Mouse (Mus musculus): Measurements from ENCODE around the gene Slc16a2. TPM values are rescaled to one million over a fixed set of nuclear protein-coding genes. Genes with fewer than 3 reads are reported as not detected.
"Not testable (repeated sequence)": the region's sequence is repeated elsewhere in the genome, so short reads cannot be mapped to it uniquely, and the experiment has no call there.

Slc16a2 gene
- polyA plus RNA-seq, 1 experiment from 2014 or later, result 17.0 TPM

- WGBS, result 80% methylated on average over 5 of the region's 5 CpGs
- no peak overlapping the region for H3K4me2 ChIP-seq (replicated peaks)
- H3K4me3 ChIP-seq, result no peak overlapping the region
- H3K27me3 ChIP-seq, result peaks cover 95% of the 10 kb centered on the region
- H3K27ac ChIP-seq, result no peak overlapping the region
- no peak overlapping the region for H3K9ac ChIP-seq
- no peaks in the 10 kb centered on the region for H3K36me3 ChIP-seq
- peaks cover 8% of the 10 kb centered on the region; the same call in 1 of the 2 replicates for H3K4me1 ChIP-seq
- no peak for ATAC-seq (ENCODE audit: low FRiP score)
- 0 out of 2 replicates have a peak, but pooled peaks cover 4% of the 10 kb centered on the region for H3K9me3 ChIP-seq (replicated peaks)
These were observed 128.9 kb downstream of the Slc16a2 start for GRCm38 (mm10) chrX:103692916-103693315.

- Histone ChIP-seq H3K4me2 (replicated peaks) (no peak overlapping the region), H3K9me3 (replicated peaks) (0 out of 2 replicates have a peak, but pooled peaks cover 4% of the 10 kb centered on the region), H3K4me3 (no peak overlapping the region), H3K9ac (no peak overlapping the region), H3K27ac (no peak overlapping the region), H3K27me3 (peaks cover 92% of the 10 kb centered on the region), H3K4me1 (no peaks in the 10 kb centered on the region), H3K36me3 (no peaks in the 10 kb centered on the region)
- no peak for ATAC-seq (ENCODE audit: low FRiP score)
- 85% methylated on average over 2 of the region's 2 CpGs for WGBS
These were observed 133.2 kb downstream of the Slc16a2 start for GRCm38 (mm10) chrX:103688551-103688950.

- H3K9ac ChIP-seq, result no peak overlapping the region
- peaks cover 47% of the 10 kb centered on the region for H3K27me3 ChIP-seq
- 25% methylated on average over 2 of the region's 2 CpGs for WGBS
- no peaks in the 10 kb centered on the region for H3K4me1 ChIP-seq
- no peaks in the 10 kb centered on the region for H3K36me3 ChIP-seq
- H3K9me3 ChIP-seq (replicated peaks), result no peaks in the 10 kb centered on the region
- no peak for ATAC-seq (ENCODE audit: low FRiP score)
- H3K4me2 ChIP-seq (replicated peaks), result no peak overlapping the region
- no peak overlapping the region for H3K27ac ChIP-seq
- no peak overlapping the region for H3K4me3 ChIP-seq
These were observed 147.1 kb downstream of the Slc16a2 start for GRCm38 (mm10) chrX:103674674-103675073.

- no peak overlapping the region for H3K9ac ChIP-seq
- H3K36me3 ChIP-seq, result no peaks in the 10 kb centered on the region
- H3K9me3 ChIP-seq (replicated peaks), result no peaks in the 10 kb centered on the region
- ATAC-seq (ENCODE audit: low FRiP score), result no peak
- 80% methylated on average over 3 of the region's 3 CpGs for WGBS
- H3K4me1 ChIP-seq, result no peaks in the 10 kb centered on the region
- H3K27ac ChIP-seq, result no peak overlapping the region
- peaks cover 39% of the 10 kb centered on the region for H3K27me3 ChIP-seq
- no peak overlapping the region for H3K4me2 ChIP-seq (replicated peaks)
- no peak overlapping the region for H3K4me3 ChIP-seq
These were observed 148.0 kb downstream of the Slc16a2 start for GRCm38 (mm10) chrX:103673761-103674160.

- Histone ChIP-seq H3K27me3 (peaks cover 25% of the 10 kb centered on the region; the same call in 1 of the 2 replicates), H3K4me1 (no peaks in the 10 kb centered on the region)
- no peak for ATAC-seq (ENCODE audit: low FRiP score)
These were observed 151.5 kb downstream of the Slc16a2 start for GRCm38 (mm10) chrX:103670245-103670644.

GRCm38 (mm10) chrX:103664445-103664844, 157.3 kb downstream of the Slc16a2 start:
- H3K9me3 ChIP-seq (replicated peaks); H3K4me1 ChIP-seq; ATAC-seq (ENCODE audit: low FRiP score); H3K36me3 ChIP-seq; H3K4me3 ChIP-seq; H3K27ac ChIP-seq; H3K4me2 ChIP-seq (replicated peaks); H3K9ac ChIP-seq: not testable (repeated sequence)
- WGBS, result 94% methylated on average over 10 of the region's 10 CpGs
- peaks cover 35% of the 10 kb centered on the region for H3K27me3 ChIP-seq

More at GRCm38 (mm10) chrX:103670245-103670644, 151.5 kb downstream of the Slc16a2 start:
- Histone ChIP-seq H3K9ac (no peak overlapping the region), H3K9me3 (replicated peaks) (no peaks in the 10 kb centered on the region), H3K36me3 (no peaks in the 10 kb centered on the region), H3K4me3 (no peak overlapping the region), H3K4me2 (replicated peaks) (no peak overlapping the region), H3K27ac (no peak overlapping the region)

GRCm38 (mm10) chrX:103658985-103659384, 162.8 kb downstream of the Slc16a2 start:
- ATAC-seq (ENCODE audit: low FRiP score), result no peak
- 43% methylated on average over 4 of the region's 4 CpGs for WGBS

GRCm38 (mm10) chrX:103653021-103653420, 168.8 kb downstream of the Slc16a2 start:
- Histone ChIP-seq H3K9ac (no peak overlapping the region), H3K4me1 (no peaks in the 10 kb centered on the region), H3K4me3 (no peak overlapping the region), H3K27me3 (peaks cover 46% of the 10 kb centered on the region), H3K9me3 (replicated peaks) (no peaks in the 10 kb centered on the region), H3K36me3 (no peaks in the 10 kb centered on the region), H3K4me2 (replicated peaks) (no peak overlapping the region), H3K27ac (no peak overlapping the region)
- WGBS, result 20% methylated on average over 2 of the region's 2 CpGs
- ATAC-seq (ENCODE audit: low FRiP score), result no peak

More at GRCm38 (mm10) chrX:103658985-103659384, 162.8 kb downstream of the Slc16a2 start:
- H3K36me3 ChIP-seq, result no peaks in the 10 kb centered on the region
- no peak overlapping the region for H3K4me3 ChIP-seq
- H3K4me1 ChIP-seq, result no peaks in the 10 kb centered on the region
- no peaks in the 10 kb centered on the region for H3K9me3 ChIP-seq (replicated peaks)
- H3K27ac ChIP-seq, result no peak overlapping the region
- no peak overlapping the region for H3K9ac ChIP-seq
- H3K4me2 ChIP-seq (replicated peaks), result no peak overlapping the region
- peaks cover 50% of the 10 kb centered on the region for H3K27me3 ChIP-seq

GRCm38 (mm10) chrX:103652048-103652447, 169.7 kb downstream of the Slc16a2 start:
- no peak overlapping the region for H3K4me3 ChIP-seq
- H3K4me2 ChIP-seq (replicated peaks), result no peak overlapping the region
- H3K4me1 ChIP-seq, result no peaks in the 10 kb centered on the region
- no peak for ATAC-seq (ENCODE audit: low FRiP score)
- no peak overlapping the region for H3K9ac ChIP-seq
- H3K27me3 ChIP-seq, result peaks cover 46% of the 10 kb centered on the region
- H3K36me3 ChIP-seq, result no peaks in the 10 kb centered on the region
- no peaks in the 10 kb centered on the region for H3K9me3 ChIP-seq (replicated peaks)
- WGBS, result 47% methylated on average over 1 of the region's 1 CpGs
- H3K27ac ChIP-seq, result no peak overlapping the region

Other genes starting within 250 kb of the Slc16a2 start
- gene Zcchc13, start 191.4 kb downstream of the Slc16a2 start, polyA plus RNA-seq (2016; fragmentation: Nextera tagmentation; extraction: Ambion mirVana), result not detected in 2 replicates
- gene Rlim, start 159.3 kb upstream of the Slc16a2 start, polyA plus RNA-seq (2016; fragmentation: Nextera tagmentation; extraction: Ambion mirVana), result 45.8 and 52.4 TPM in 2 replicates